Mouse (Mus musculus) liver, postnatal 0 days (tissue): ENCODE results near the gene Ndufb4. TPM values are rescaled to one million over a fixed set of nuclear protein-coding genes. Genes with fewer than 3 reads are reported as not detected.

Source experiments
- ATAC-seq: fragments of 200-750 bp; cut with Nextera tagmentation; 2 replicates; pipeline ENCODE4 v1.8.0; 2017; ENCODE audit warnings: mild to moderate bottlenecking, moderate library complexity
- DNase-seq: peaks from one replicate; pipeline ENCODE4 v3.0.0-alpha.2; 2016
- H3K27ac ChIP-seq: fragments of 300-500 bp; sonication (generic); 2 replicates; pipeline ENCODE4 v1.5.1; 2014; ENCODE audit warnings: antibody characterized with exemption, moderate library complexity, mild to moderate bottlenecking, low read depth
- H3K27me3 ChIP-seq: fragments of 300-500 bp; sonication (generic); 2 replicates; pipeline ENCODE4 v1.6.1; 2014; ENCODE audit warnings: low read length, control low read depth, mixed read lengths; ENCODE audit not compliant: insufficient read depth
- H3K36me3 ChIP-seq: fragments of 300-500 bp; sonication (generic); replicated peaks from 2 replicates; pipeline ENCODE4 v1.6.1; 2014; ENCODE audit warnings: mild to moderate bottlenecking, control low read depth, low read length, moderate library complexity, mixed read lengths; ENCODE audit not compliant: insufficient read depth
- H3K4me1 ChIP-seq: fragments of 300-500 bp; sonication (generic); 2 replicates; pipeline ENCODE4 v1.6.1; 2014; ENCODE audit warnings: antibody characterized with exemption, mild to moderate bottlenecking, control low read depth; ENCODE audit not compliant: insufficient read depth
- H3K4me2 ChIP-seq: fragments of 300-500 bp; sonication (generic); 2 replicates; pipeline ENCODE4 v1.6.1; 2014; ENCODE audit warnings: low read depth, mild to moderate bottlenecking, low read length, moderate library complexity, mixed read lengths
- H3K4me3 ChIP-seq: fragments of 300-500 bp; sonication (generic); 2 replicates; pipeline ENCODE4 v1.5.1; 2014; ENCODE audit warnings: low read depth, low read length
- H3K9ac ChIP-seq: fragments of 300-500 bp; sonication (generic); replicated peaks from 2 replicates; pipeline ENCODE4 v1.6.1; 2014; ENCODE audit warnings: mild to moderate bottlenecking, moderate library complexity
- H3K9me3 ChIP-seq: fragments of 300-500 bp; sonication (generic); 2 replicates; pipeline ENCODE4 v1.6.1; 2016; ENCODE audit warnings: mild to moderate bottlenecking, control low read depth, low read length, mixed read lengths
- CTCF ChIP-seq: sonication (generic); IDR thresholded peaks from 2 replicates; pipeline ENCODE4 v1.5.1; 2016; ENCODE audit warnings: antibody characterized with exemption, low read depth
- EP300 ChIP-seq: IDR thresholded peaks from 2 replicates; pipeline ENCODE4 v1.6.1; 2016; ENCODE audit warnings: antibody characterized with exemption, low read depth, mild to moderate bottlenecking
- WGBS: fragments of 180-500 bp; shearing (Covaris S2); extraction: QIAGEN DNeasy Blood & Tissue Kit; methylation state at CpG from one replicate; pipeline ENCODE4 v1.1.7; 2014; ENCODE audit not compliant: insufficient replicate concordance; 5-methylcytosine and 5-hydroxymethylcytosine counted together
- polyA plus RNA-seq: library from polyadenylated mRNA; unstranded; fragments of >200 nt; fragmentation: Nextera tagmentation; extraction: Ambion mirVana; gene quantifications from 2 replicates; pipeline ENCODE4 v1.2.1, GENCODE M21; 2015

The Ndufb4 gene
- polyA plus RNA-seq, 1 experiment from 2014 or later = 67.3 TPM

GRCm38 (mm10) chr16:37653058-37653457 is 1.2 kb downstream of the Ndufb4 start:
- H3K4me1 ChIP-seq = peaks cover 30% of the 10 kb centered on the region
- DNase-seq = no peak
- H3K27ac ChIP-seq = peak overlapping the region; percentile 91; the same call in 1 of the 2 replicates
- H3K36me3 ChIP-seq = peaks cover 4% of the 10 kb centered on the region
- WGBS = 76% methylated on average over 1 of the region's 1 CpGs
- no peaks in the 10 kb centered on the region for H3K9me3 ChIP-seq
- peak overlapping the region; percentile 82 for H3K4me3 ChIP-seq
- ATAC-seq = no peak
- no peaks in the 10 kb centered on the region for H3K27me3 ChIP-seq
- peak overlapping the region; percentile 30 for H3K9ac ChIP-seq
- TF ChIP-seq EP300 (no peak), CTCF (no peak)
- peak overlapping the region; percentile 88 for H3K4me2 ChIP-seq

- DNase-seq = no peak
- Histone ChIP-seq H3K27ac (peak overlapping the region; percentile 91; the same call in 1 of the 2 replicates), H3K36me3 (peaks cover 8% of the 10 kb centered on the region), H3K9ac (peak overlapping the region; percentile 30), H3K4me3 (peak overlapping the region; percentile 82), H3K4me1 (peaks cover 30% of the 10 kb centered on the region), H3K4me2 (peak overlapping the region; percentile 88), H3K9me3 (no peaks in the 10 kb centered on the region), H3K27me3 (no peaks in the 10 kb centered on the region)
- WGBS = 61% methylated on average over 5 of the region's 5 CpGs
- no peak for ATAC-seq
- TF ChIP-seq EP300 = no peak
- TF ChIP-seq CTCF = no peak
Measured at GRCm38 (mm10) chr16:37652654-37653053, 1.6 kb downstream of the Ndufb4 start.

GRCm38 (mm10) chr16:37651467-37651866 is 2.8 kb downstream of the Ndufb4 start:
- Histone ChIP-seq H3K36me3 (peaks cover 19% of the 10 kb centered on the region), H3K4me2 (0 out of 2 replicates have a peak overlapping the region, but pooled peaks have one; percentile 4), H3K9ac (no peak overlapping the region), H3K4me1 (peaks cover 30% of the 10 kb centered on the region), H3K4me3 (no peak overlapping the region), H3K27me3 (no peaks in the 10 kb centered on the region), H3K9me3 (no peaks in the 10 kb centered on the region), H3K27ac (no peak overlapping the region)
- ATAC-seq (no peak), DNase-seq (no peak)
- TF ChIP-seq EP300 (no peak), CTCF (no peak)
- WGBS = 64% methylated on average over 5 of the region's 5 CpGs

GRCm38 (mm10) chr16:37649068-37649467 is 5.2 kb downstream of the Ndufb4 start:
- no peak for ATAC-seq
- no peak for TF ChIP-seq EP300
- TF ChIP-seq CTCF = no peak
- Histone ChIP-seq H3K27ac (no peak overlapping the region), H3K4me3 (no peak overlapping the region), H3K4me1 (peaks cover 24% of the 10 kb centered on the region), H3K27me3 (no peaks in the 10 kb centered on the region), H3K9ac (no peak overlapping the region), H3K9me3 (no peaks in the 10 kb centered on the region), H3K36me3 (peaks cover 24% of the 10 kb centered on the region), H3K4me2 (no peak overlapping the region)
- WGBS = 85% methylated on average over 5 of the region's 5 CpGs
- DNase-seq = no peak

- H3K4me3 ChIP-seq = no peak overlapping the region
- ATAC-seq (no peak), DNase-seq (no peak)
- H3K4me2 ChIP-seq = no peak overlapping the region
- no peaks in the 10 kb centered on the region for H3K9me3 ChIP-seq
- WGBS = 88% methylated on average over 8 of the region's 8 CpGs
- H3K36me3 ChIP-seq = peaks cover 24% of the 10 kb centered on the region
- no peaks in the 10 kb centered on the region for H3K27me3 ChIP-seq
- H3K9ac ChIP-seq = no peak overlapping the region
- peaks cover 18% of the 10 kb centered on the region for H3K4me1 ChIP-seq
- H3K27ac ChIP-seq = no peak overlapping the region
- TF ChIP-seq CTCF (no peak), EP300 (no peak)
Measured at GRCm38 (mm10) chr16:37647936-37648335, 6.3 kb downstream of the Ndufb4 start.

GRCm38 (mm10) chr16:37647067-37647466 is 7.2 kb downstream of the Ndufb4 start:
- no peak for TF ChIP-seq EP300
- no peak for TF ChIP-seq CTCF
- Histone ChIP-seq H3K4me3 (no peak overlapping the region), H3K4me2 (no peak overlapping the region), H3K27me3 (no peaks in the 10 kb centered on the region), H3K4me1 (peaks cover 9% of the 10 kb centered on the region), H3K9ac (no peak overlapping the region), H3K36me3 (peaks cover 24% of the 10 kb centered on the region), H3K9me3 (no peaks in the 10 kb centered on the region), H3K27ac (no peak overlapping the region)
- 91% methylated on average over 16 of the region's 16 CpGs for WGBS
- DNase-seq (no peak), ATAC-seq (no peak)

- H3K27me3 ChIP-seq = no peaks in the 10 kb centered on the region
- TF ChIP-seq EP300 (no peak), CTCF (no peak)
- no peak for ATAC-seq
- no peak overlapping the region for H3K27ac ChIP-seq
- H3K9me3 ChIP-seq = no peaks in the 10 kb centered on the region
- WGBS = 81% methylated on average over 3 of the region's 3 CpGs
- no peak overlapping the region for H3K9ac ChIP-seq
- H3K4me2 ChIP-seq = no peak overlapping the region
- no peak overlapping the region for H3K4me3 ChIP-seq
- DNase-seq = no peak
- peaks cover 24% of the 10 kb centered on the region for H3K36me3 ChIP-seq
- no peaks in the 10 kb centered on the region for H3K4me1 ChIP-seq
Measured at GRCm38 (mm10) chr16:37645799-37646198, 8.5 kb downstream of the Ndufb4 start.
